29 mouse cellular contexts compared by ENCODE assay signal in the genomic region with DNA sequence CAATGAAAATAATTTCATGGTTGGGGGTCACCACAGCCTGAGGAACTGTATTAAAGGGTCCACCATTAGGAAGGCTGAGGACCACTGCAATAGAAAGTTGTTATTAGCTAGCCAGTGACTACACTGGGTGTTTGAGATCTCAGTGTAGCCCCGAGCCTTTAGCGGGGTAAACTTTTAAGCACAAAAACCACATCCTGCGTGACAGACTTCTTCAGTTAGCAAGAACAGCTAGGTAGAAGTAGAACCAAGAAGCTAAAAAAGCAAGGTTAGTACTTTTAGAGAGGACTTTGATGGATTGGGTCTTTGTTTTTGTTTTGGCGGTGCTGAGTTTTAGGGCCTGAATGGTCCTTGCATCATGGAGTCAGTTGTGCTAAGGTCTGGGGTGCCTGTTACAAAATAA. TPM values are rescaled to one million over a fixed set of nuclear protein-coding genes. Genes with fewer than 3 reads are reported as not detected.
DNase-seq lines count a peak whose midpoint lies in the region; ATAC-seq and TF ChIP-seq lines count a peak whose summit lies in the region.
"Had no signal": no experiment of that assay in that cellular context is flagged by ENCODE, and none has a peak within 500 bp of the region (broad histone marks: within the 10 kb centered on the region; RNA-seq: fewer than 3 reads in every experiment).

No protein-coding gene starts in this region.

- no peak overlapping the region for H3K4me3 ChIP-seq in spleen, adult 2 months (ENCODE audit: extremely low read depth, insufficient read depth, insufficient read length)
- no peak overlapping the region for H3K4me3 ChIP-seq in brown adipose tissue, adult 24 weeks (ENCODE audit: insufficient read depth, low read depth, low read length)
- no peak overlapping the region for H3K4me3 ChIP-seq in small intestine, adult 2 months (ENCODE audit: low read depth, low read length)
- no peak overlapping the region for H3K4me3 ChIP-seq in kidney, embryonic 16.5 days (ENCODE audit: low read length)
- H3K4me3 ChIP-seq: embryonic facial prominence, embryonic 13.5 days; hindbrain, embryonic 12.5 days; layer of hippocampus, adult 2 months; liver, embryonic 12.5 days; midbrain, embryonic 13.5 days; neural tube, embryonic 15.5 days had no signal

- TF ChIP-seq CTCF in spleen, adult 2 months (IDR thresholded peaks at IDR 0.05; ENCODE audit: extremely low read depth, insufficient read depth, insufficient read length, insufficient replicate concordance) = no peak
- no peak for TF ChIP-seq CTCF in small intestine, adult 2 months (IDR thresholded peaks at IDR 0.05; ENCODE audit: extremely low read depth, insufficient read length, insufficient replicate concordance, low read depth, low read length)

- 0 out of 2 replicates have a peak, but pooled peaks cover 2% of the 10 kb centered on the region for H3K9me3 ChIP-seq in kidney, embryonic 16.5 days (ENCODE audit: low read length)
- H3K9me3 ChIP-seq: embryonic facial prominence, embryonic 13.5 days; liver, embryonic 12.5 days; midbrain, embryonic 13.5 days; neural tube, embryonic 15.5 days had no signal

- H3K36me3 ChIP-seq in spleen, adult 2 months (ENCODE audit: control insufficient read depth, insufficient read depth, low read length) = no peaks in the 10 kb centered on the region
- H3K36me3 ChIP-seq in small intestine, adult 2 months (ENCODE audit: control insufficient read depth, insufficient read depth, low read length) = no peaks in the 10 kb centered on the region
- no peaks in the 10 kb centered on the region for H3K36me3 ChIP-seq in kidney, embryonic 16.5 days (ENCODE audit: insufficient read depth, low read length)
- H3K36me3 ChIP-seq: hindbrain, embryonic 12.5 days; liver, embryonic 12.5 days; midbrain, embryonic 13.5 days; neural tube, embryonic 15.5 days had no signal

- peak overlapping the region; percentile 78 for H3K27ac ChIP-seq in spleen, adult 2 months (ENCODE audit: insufficient read depth, low read length)
- H3K27ac ChIP-seq in brown adipose tissue, adult 24 weeks (replicated peaks; ENCODE audit: low read depth, low read length) = peak overlapping the region; percentile 81
- peak overlapping the region; percentile 48 for H3K27ac ChIP-seq in small intestine, adult 2 months (ENCODE audit: insufficient read depth, low read depth, low read length)
- H3K27ac ChIP-seq in kidney, embryonic 16.5 days (ENCODE audit: low read length) = no peak overlapping the region
- H3K27ac ChIP-seq: embryonic facial prominence, embryonic 13.5 days; hindbrain, embryonic 12.5 days; hindbrain, postnatal 0 days; layer of hippocampus, adult 2 months; liver, embryonic 12.5 days; midbrain, embryonic 13.5 days; neural tube, embryonic 15.5 days had no signal

- 38% methylated on average over 4 of the region's 4 CpGs for WGBS in spleen, adult 2 months
- WGBS in small intestine, adult 2 months = 85% methylated on average over 4 of the region's 4 CpGs
- 90% methylated on average over 4 of the region's 4 CpGs for WGBS in kidney, embryonic 16.5 days

- DNase-seq in spleen, adult 2 months (ENCODE audit: low read depth in 1 of 2, low spot score in 2 of 2) = peak in 1 of 2 experiments; percentile 54
- DNase-seq in spleen, postnatal 14 days (ENCODE audit: low spot score in 2 of 2) = no peak
- peak; percentile 80 for DNase-seq in CD4-positive, CD25-positive, alpha-beta regulatory T cell, adult 2 months (ENCODE audit: low read depth, low spot score)
- DNase-seq in lung, adult 18-20 months = no peak
- no peak for DNase-seq in layer of hippocampus, adult 9-11 months
- DNase-seq: adrenal gland, postnatal 10 days; cerebellum, adult 11 months; cerebellum, postnatal 10 days; forebrain, postnatal 0 days; gastrocnemius, postnatal 10 days; heart, postnatal 14 days; kidney, adult 11 months; kidney, postnatal 25 days; left cerebral cortex, postnatal 4 days; liver, postnatal 0 days; lung, postnatal 4 days; right cerebral cortex, postnatal 25 days had no signal

- no peak for TF ChIP-seq POLR2A in spleen, adult 2 months (IDR thresholded peaks at IDR 0.05; ENCODE audit: low read depth, low read length)
- TF ChIP-seq POLR2A in small intestine, adult 2 months (IDR thresholded peaks at IDR 0.05; ENCODE audit: low read depth, low read length) = no peak

- no peaks in the 10 kb centered on the region for H3K27me3 ChIP-seq in spleen, adult 2 months (ENCODE audit: control insufficient read depth, insufficient read depth, low read length)
- H3K27me3 ChIP-seq in small intestine, adult 2 months (ENCODE audit: control insufficient read depth, insufficient read depth, low read length) = no peaks in the 10 kb centered on the region
- no peaks in the 10 kb centered on the region for H3K27me3 ChIP-seq in kidney, embryonic 16.5 days (ENCODE audit: insufficient read depth, low read length)
- H3K27me3 ChIP-seq: CH12.LX; embryonic facial prominence, embryonic 13.5 days; hindbrain, embryonic 12.5 days; liver, embryonic 12.5 days; midbrain, embryonic 13.5 days; neural tube, embryonic 15.5 days had no signal

- no peak overlapping the region for H3K9ac ChIP-seq in kidney, embryonic 16.5 days (replicated peaks; ENCODE audit: low read length)
- H3K9ac ChIP-seq: embryonic facial prominence, embryonic 13.5 days; forebrain, postnatal 0 days; hindbrain, embryonic 12.5 days; liver, embryonic 12.5 days; liver, postnatal 0 days; midbrain, embryonic 13.5 days; neural tube, embryonic 15.5 days had no signal

- H3K4me1 ChIP-seq in spleen, adult 2 months (ENCODE audit: control insufficient read depth, insufficient read depth, insufficient read length) = peaks cover 28% of the 10 kb centered on the region
- H3K4me1 ChIP-seq in brown adipose tissue, adult 24 weeks (ENCODE audit: control insufficient read depth, insufficient read depth, insufficient read length, low read length) = peaks cover 26% of the 10 kb centered on the region
- peaks cover 8% of the 10 kb centered on the region for H3K4me1 ChIP-seq in small intestine, adult 2 months (ENCODE audit: control insufficient read depth, insufficient read depth, insufficient read length, low read length)
- peaks cover 15% of the 10 kb centered on the region for H3K4me1 ChIP-seq in kidney, embryonic 16.5 days (ENCODE audit: insufficient read depth, low read length)

- no peak overlapping the region for H3K4me2 ChIP-seq in kidney, embryonic 16.5 days (replicated peaks; ENCODE audit: low read depth, low read length)
- H3K4me2 ChIP-seq: embryonic facial prominence, embryonic 13.5 days; hindbrain, embryonic 12.5 days; liver, embryonic 12.5 days; midbrain, embryonic 13.5 days; neural tube, embryonic 15.5 days had no signal

- no peak for ATAC-seq in kidney, embryonic 16.5 days (ENCODE audit: low FRiP score, low TSS enrichment)
- ATAC-seq: forebrain, postnatal 0 days; hindbrain, postnatal 0 days; liver, embryonic 12.5 days; liver, postnatal 0 days; lung, postnatal 0 days; midbrain, embryonic 13.5 days had no signal

RNA-seq across cellular contexts. Expression of a gene that starts 13.3 kb away (rescaled TPM):
- 0.21 and 0.23 TPM in 2 replicates for polyA plus RNA-seq in spleen, adult 2 months (2012; rRNA removed)
- not detected in 2 replicates for polyA plus RNA-seq in brown adipose tissue, adult 24 weeks (2012; ENCODE audit: insufficient read depth, insufficient read length, missing spikeins)
- polyA plus RNA-seq in small intestine, adult 2 months (2012; rRNA removed) = 0.04 and 0.14 TPM in 2 replicates
- 0.16 and 0.19 TPM in 2 replicates for polyA plus RNA-seq in kidney, embryonic 16.5 days (2015; fragmentation: Nextera tagmentation; extraction: Ambion mirVana)
